Mouse (Mus musculus): ENCODE measurements around the gene Ntn5. TPM values are rescaled to one million over a fixed set of nuclear protein-coding genes. Genes with fewer than 3 reads are reported as not detected.

Ntn5 gene
- polyA plus RNA-seq, 1 experiment from 2014 or later: not detected

DNA sequence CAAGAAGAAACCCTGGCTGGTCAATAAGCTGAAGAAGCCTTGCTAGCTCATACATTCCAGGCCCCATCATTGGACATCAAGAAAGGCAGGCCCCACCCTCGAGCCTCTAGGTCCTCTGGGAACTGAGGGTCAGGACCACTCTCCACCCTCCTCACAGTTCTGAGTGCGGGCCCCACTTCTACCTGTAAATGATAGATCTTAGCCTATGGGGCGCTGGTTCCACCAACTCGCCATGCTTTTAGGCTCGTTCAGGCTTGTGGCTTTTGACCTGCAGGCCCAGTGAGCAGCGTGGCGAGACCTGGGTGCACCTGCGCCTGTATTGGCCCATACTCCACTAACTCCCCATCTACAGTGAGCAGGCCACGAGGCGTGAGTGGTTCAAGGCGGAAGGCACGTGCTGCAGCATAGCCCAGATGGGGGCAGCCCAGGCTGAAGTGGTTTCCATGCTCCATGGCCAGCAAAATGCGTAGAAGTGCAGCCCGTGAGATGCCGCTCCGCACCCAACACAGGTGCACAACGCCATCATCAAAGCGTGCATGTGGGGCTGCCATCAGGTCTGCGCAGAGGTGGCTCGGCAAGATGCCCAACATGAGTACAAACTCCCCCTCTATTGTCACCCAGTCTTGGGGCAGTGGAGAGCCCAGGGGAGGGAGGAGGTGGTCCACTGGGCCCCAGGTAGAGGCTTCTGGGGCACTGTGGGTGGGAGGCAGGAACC lies 26.8 kb downstream of the Ntn5 start:
- Histone ChIP-seq H3K27ac (peak overlapping the region; percentile 65; the same call in 1 of the 2 replicates), H3K4me2 (no peak overlapping the region), H3K36me3 (ENCODE audit: poor library complexity, severe bottlenecking) (peaks cover 40% of the 10 kb centered on the region), H3K4me3 (no peak overlapping the region), H3K27me3 (no peaks in the 10 kb centered on the region), H3K9me3 (replicated peaks) (no peaks in the 10 kb centered on the region), H3K9ac (no peak overlapping the region), H3K4me1 (peaks cover 63% of the 10 kb centered on the region)
- 94% methylated on average over 20 of the region's 20 CpGs for WGBS
- no peak for ATAC-seq

DNA sequence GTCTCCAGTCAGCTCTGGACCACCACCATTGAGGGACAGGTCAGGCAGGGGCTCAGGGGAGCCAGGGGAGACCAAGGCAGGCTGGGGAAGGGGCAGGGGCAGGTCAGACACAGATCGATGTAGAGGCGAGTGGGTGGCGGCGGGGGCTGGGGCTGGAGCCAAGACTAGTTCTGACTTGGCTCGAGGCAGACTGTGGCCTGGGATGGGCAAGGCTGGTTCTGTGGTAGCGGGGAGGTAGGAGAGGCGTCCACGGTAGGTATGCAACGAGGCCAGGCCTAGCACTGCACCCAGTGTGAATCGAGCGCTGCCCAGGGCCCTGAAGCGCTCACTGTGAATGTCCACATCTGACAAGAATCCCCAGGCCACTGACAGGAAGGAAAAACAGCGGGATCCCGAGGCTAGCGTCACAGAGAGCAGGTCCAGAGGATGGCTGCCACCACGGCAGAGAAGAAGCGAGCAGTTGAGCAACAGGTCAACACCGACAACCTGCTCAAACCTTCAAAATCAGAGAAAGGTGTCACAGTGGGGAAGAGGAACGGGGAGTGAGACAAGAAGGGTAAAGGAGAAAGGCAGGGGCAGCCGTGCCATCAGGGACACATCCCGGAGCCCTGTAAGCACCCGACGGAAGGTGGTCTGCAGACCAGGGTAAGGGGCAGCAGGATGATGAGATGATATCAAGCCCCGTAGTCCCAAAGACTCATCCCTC lies 27.6 kb downstream of the Ntn5 start:
- Histone ChIP-seq H3K9me3 (replicated peaks) (no peaks in the 10 kb centered on the region), H3K27me3 (no peaks in the 10 kb centered on the region), H3K4me2 (no peak overlapping the region), H3K4me3 (no peak overlapping the region), H3K4me1 (peaks cover 63% of the 10 kb centered on the region), H3K27ac (no peak overlapping the region), H3K36me3 (ENCODE audit: poor library complexity, severe bottlenecking) (peaks cover 40% of the 10 kb centered on the region), H3K9ac (no peak overlapping the region)
- WGBS: 93% methylated on average over 24 of the region's 24 CpGs
- no peak for ATAC-seq

DNA sequence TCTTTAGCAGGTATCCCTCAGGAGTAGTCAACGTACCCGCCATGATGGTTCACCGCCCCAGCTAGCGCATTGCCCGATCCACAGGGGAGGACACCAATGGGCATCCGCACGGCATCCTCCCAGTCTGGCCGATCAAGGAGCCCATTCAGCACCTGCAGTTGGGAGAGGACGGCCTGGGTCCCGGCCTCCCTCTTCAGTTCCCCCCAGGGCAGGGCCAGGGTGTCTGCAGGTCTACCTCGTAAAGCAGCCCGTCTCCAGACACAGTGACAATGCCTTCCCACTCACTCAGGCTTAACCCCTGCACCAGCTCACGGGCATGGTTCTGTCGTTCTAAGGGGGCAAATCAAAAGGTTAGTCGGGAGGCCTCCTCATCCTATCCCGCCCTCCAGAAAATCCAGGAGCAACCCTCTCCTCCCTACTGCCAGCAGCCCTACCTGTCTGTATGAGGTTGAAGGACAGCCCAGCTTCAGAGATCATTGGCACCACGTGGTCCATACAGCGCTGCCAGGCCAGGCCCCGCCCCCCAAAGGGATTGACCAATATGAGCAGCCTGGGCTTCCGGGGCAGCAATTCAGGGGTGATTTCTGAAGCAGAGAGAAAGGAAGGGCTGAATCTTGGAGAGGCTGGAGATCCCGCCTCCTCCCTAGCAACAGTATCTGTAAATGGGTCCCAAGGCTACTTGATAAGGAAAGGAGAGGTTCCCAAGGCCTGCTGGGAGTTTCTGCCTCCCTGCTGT lies 28.4 kb downstream of the Ntn5 start:
- WGBS: 88% methylated on average over 21 of the region's 21 CpGs
- H3K9ac ChIP-seq: no peak overlapping the region

DNA sequence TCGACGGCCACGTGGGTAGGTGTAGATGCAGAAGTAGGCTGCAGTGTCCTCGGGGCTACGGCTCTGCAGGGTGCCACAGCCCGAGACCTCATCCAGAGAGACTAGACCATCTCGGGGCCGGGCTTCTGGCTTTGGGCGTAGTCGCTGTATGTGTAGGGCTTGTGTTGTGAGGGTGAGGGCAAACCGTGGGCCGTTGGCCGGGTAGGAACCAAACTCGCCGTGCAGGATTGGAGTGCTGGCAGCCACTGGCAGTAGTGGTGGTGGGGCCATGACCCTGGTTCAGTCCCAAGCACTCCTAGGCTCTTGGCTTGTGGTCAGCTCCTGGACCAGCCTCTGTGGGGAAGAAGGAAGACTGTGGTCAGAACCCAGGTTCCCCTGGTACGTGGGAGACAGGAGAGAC lies 29.6 kb downstream of the Ntn5 start:
- H3K9ac ChIP-seq: peak overlapping the region; percentile 4; the same call in 1 of the 2 replicates
- ATAC-seq: no peak
- H3K9me3 ChIP-seq (replicated peaks): no peaks in the 10 kb centered on the region
- WGBS: 93% methylated on average over 16 of the region's 16 CpGs
- no peak overlapping the region for H3K27ac ChIP-seq
- H3K4me1 ChIP-seq: peaks cover 52% of the 10 kb centered on the region
- H3K36me3 ChIP-seq (ENCODE audit: poor library complexity, severe bottlenecking): peaks cover 40% of the 10 kb centered on the region
- no peaks in the 10 kb centered on the region for H3K27me3 ChIP-seq
- no peak overlapping the region for H3K4me2 ChIP-seq
- H3K4me3 ChIP-seq: no peak overlapping the region

More for the DNA sequence above, 28.4 kb downstream of the Ntn5 start:
- ATAC-seq: no peak
- Histone ChIP-seq H3K36me3 (ENCODE audit: poor library complexity, severe bottlenecking) (peaks cover 40% of the 10 kb centered on the region), H3K27me3 (no peaks in the 10 kb centered on the region), H3K27ac (no peak overlapping the region), H3K4me1 (peaks cover 63% of the 10 kb centered on the region), H3K4me3 (no peak overlapping the region), H3K4me2 (no peak overlapping the region), H3K9me3 (replicated peaks) (no peaks in the 10 kb centered on the region)

DNA sequence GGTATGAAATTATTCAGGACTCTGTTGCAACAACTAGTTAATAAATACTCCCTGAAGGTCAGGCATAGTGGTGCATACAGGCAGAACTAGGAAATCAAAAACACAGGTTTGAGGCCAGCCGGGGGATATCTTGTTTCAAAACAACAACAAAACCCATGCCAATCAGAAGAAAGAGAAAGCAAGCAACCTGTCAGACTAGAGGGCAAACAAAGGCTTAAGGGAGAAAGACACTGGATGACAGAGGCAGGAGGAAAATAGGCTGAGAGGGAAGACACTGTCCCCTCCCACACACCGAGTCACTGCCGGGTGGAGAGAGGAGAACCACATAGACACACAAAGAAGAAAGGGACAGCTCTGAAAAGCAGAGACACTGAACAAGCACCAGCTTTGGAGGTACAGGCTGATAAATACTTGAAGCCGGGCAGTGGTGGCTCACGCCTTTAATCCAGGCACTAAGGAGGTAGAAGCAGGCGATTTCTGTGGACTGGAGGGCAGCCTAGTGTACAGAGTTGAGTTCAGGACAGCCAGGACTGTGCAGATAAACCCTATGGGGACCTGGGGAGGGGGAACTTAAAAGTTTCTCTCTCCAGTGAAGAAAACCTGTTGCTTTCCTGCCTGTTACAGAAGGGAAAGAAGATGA lies 30.2 kb downstream of the Ntn5 start:
- Histone ChIP-seq H3K9ac (no peak overlapping the region), H3K27ac (no peak overlapping the region), H3K4me2 (peak overlapping the region; percentile 96), H3K27me3 (no peaks in the 10 kb centered on the region), H3K4me3 (peak overlapping the region; percentile 69), H3K4me1 (peaks cover 52% of the 10 kb centered on the region), H3K9me3 (replicated peaks) (no peaks in the 10 kb centered on the region), H3K36me3 (ENCODE audit: poor library complexity, severe bottlenecking) (peaks cover 40% of the 10 kb centered on the region)
- ATAC-seq: no peak
- 82% methylated on average over 6 of the region's 6 CpGs for WGBS

DNA sequence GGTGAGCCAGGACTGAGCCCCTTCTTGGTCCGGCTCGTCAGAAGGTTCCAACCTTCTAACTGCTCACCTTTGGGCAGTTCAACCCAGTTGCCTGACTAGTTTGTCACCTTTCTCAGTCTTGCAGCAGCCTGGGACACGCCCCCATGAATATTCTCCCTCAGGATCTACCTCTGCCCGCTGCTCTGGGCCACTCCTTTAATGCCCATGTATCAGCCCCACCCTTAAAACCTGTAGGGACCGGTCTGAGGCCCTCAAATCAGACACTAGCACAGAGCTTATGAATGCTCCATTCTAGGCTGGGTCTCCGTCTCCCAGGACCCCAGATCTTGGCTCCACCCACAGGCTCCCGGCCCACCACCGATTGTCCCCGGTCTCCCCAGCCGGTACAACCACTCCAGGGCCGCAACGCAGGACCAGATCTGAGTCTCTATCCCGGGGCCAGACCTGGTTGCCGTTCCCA lies 30.8 kb downstream of the Ntn5 start:
- no peaks in the 10 kb centered on the region for H3K27me3 ChIP-seq
- peak; percentile 44 for ATAC-seq
- H3K27ac ChIP-seq: peak overlapping the region; percentile 51
- peak overlapping the region; percentile 79 for H3K9ac ChIP-seq
- WGBS: 10% methylated on average over 14 of the region's 14 CpGs
- H3K36me3 ChIP-seq (ENCODE audit: poor library complexity, severe bottlenecking): peaks cover 46% of the 10 kb centered on the region
- H3K4me3 ChIP-seq: peak overlapping the region; percentile 69
- H3K4me2 ChIP-seq: peak overlapping the region; percentile 96
- no peaks in the 10 kb centered on the region for H3K9me3 ChIP-seq (replicated peaks)
- H3K4me1 ChIP-seq: peaks cover 52% of the 10 kb centered on the region

DNA sequence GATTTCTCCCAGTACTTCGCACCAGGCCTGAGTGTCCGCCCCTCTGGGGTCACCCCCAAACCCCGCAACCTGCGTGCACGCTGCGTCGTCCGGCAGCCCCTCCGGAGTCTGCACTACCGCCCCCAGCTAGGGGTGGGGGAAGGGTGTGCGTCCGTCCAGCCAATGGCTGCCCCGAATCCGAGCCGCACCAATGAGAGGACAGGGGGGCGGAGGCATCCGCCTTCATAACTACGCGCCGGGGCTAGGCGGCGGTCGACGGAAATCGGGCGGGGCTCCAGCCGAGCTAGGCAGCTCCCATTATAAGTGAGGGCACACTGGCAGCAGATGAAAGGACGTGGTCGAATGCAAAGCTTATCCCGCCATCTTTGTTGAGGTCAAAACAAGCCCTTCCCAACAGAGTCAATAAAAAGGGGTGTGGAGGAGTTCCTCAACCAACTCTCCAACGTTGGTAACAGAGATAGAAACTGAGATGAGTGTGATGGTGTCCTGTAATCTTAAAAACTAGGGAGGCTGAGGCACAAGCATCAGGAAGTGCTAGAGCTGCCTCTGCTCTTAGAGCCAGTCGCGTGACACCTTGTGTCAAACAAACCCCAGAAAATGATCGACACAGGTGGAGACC lies 31.4 kb downstream of the Ntn5 start, which contains the start of gene Rpl18:
TSS of gene Rpl18 (plus strand) at position 368 of the 619 bp plus-strand sequence.
- H3K4me2 ChIP-seq: peak within 1 kb of the TSS; percentile 96
- peak within 1 kb of the TSS; percentile 69 for H3K4me3 ChIP-seq
- 8% methylated on average over 34 of the region's 34 CpGs for WGBS
- ATAC-seq: peak; percentile 93
- no peaks in the 10 kb centered on the region for H3K27me3 ChIP-seq
- peaks cover 46% of the 10 kb centered on the region for H3K36me3 ChIP-seq (ENCODE audit: poor library complexity, severe bottlenecking)
- peak within 1 kb of the TSS; percentile 65 for H3K27ac ChIP-seq
- H3K9ac ChIP-seq: peak within 1 kb of the TSS; percentile 79
- H3K9me3 ChIP-seq (replicated peaks): no peaks in the 10 kb centered on the region
- H3K4me1 ChIP-seq: peaks cover 49% of the 10 kb centered on the region

DNA sequence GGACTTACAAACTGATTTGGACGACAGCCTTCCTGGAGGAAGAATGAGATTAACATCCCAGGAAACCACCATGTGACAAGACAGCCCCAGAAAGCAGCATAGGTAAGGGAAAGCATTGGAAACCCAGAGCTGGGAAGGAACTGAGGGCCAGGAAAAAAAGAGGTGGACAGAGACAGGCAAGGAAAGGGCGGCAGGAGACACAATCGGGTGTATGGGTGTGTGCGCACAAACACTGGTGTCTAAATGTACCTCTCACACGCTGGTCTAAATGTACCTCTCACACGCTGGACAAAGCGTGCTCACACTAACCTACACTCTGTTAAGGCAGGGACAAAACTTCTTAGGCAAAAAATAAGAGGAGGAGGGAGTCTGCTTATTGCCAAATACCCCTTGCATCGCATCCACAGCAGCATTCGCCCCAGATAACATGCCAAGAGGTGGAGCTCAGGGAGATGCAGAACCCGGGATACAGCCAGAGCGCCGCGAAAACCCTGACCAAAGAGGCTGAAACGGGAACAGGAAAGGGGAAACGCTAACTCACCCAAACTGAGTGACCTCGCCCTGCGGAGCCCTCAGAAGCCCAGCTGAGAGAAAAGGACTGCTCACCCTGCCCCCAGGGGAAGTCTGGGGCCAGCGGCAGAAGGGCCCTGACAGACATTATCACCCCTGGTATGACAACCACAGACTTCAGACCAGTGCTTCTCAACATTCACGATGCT lies 32.1 kb downstream of the Ntn5 start:
- Histone ChIP-seq H3K36me3 (ENCODE audit: poor library complexity, severe bottlenecking) (peaks cover 46% of the 10 kb centered on the region), H3K4me3 (peak overlapping the region; percentile 69), H3K9me3 (replicated peaks) (no peaks in the 10 kb centered on the region), H3K27me3 (no peaks in the 10 kb centered on the region), H3K27ac (peak overlapping the region; percentile 65), H3K4me2 (peak overlapping the region; percentile 96), H3K9ac (peak overlapping the region; percentile 79; the same call in 1 of the 2 replicates), H3K4me1 (peaks cover 46% of the 10 kb centered on the region)
- ATAC-seq: no peak
- WGBS: 87% methylated on average over 19 of the region's 19 CpGs

DNA sequence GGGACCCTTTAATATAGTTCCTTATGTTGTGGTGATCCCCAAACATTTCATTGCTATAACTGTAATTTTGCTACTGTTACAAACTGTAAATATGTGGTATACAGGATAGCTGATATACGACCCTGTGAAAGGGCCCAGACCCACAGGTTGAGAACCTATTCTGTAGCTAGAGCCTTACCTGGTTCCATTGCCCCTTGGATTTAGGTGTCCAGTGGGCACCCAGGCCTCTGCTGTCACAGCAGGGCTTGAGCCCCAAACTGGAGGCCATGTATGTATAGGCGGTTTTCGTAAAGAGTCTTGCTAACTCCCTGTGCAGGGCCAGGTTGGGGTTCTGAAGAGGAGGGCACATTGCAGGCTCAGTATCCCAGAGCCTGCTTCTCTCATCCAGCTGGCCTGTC lies 32.6 kb downstream of the Ntn5 start:
- WGBS: 92% methylated on average over 3 of the region's 3 CpGs
- H3K4me1 ChIP-seq: peaks cover 49% of the 10 kb centered on the region
- no peak overlapping the region for H3K9ac ChIP-seq
- no peak overlapping the region for H3K27ac ChIP-seq
- H3K9me3 ChIP-seq (replicated peaks): no peaks in the 10 kb centered on the region
- H3K36me3 ChIP-seq (ENCODE audit: poor library complexity, severe bottlenecking): peaks cover 46% of the 10 kb centered on the region
- ATAC-seq: no peak
- H3K4me2 ChIP-seq: peak overlapping the region; percentile 96
- no peaks in the 10 kb centered on the region for H3K27me3 ChIP-seq
- peak overlapping the region; percentile 93; the same call in 1 of the 2 replicates for H3K4me3 ChIP-seq

DNA sequence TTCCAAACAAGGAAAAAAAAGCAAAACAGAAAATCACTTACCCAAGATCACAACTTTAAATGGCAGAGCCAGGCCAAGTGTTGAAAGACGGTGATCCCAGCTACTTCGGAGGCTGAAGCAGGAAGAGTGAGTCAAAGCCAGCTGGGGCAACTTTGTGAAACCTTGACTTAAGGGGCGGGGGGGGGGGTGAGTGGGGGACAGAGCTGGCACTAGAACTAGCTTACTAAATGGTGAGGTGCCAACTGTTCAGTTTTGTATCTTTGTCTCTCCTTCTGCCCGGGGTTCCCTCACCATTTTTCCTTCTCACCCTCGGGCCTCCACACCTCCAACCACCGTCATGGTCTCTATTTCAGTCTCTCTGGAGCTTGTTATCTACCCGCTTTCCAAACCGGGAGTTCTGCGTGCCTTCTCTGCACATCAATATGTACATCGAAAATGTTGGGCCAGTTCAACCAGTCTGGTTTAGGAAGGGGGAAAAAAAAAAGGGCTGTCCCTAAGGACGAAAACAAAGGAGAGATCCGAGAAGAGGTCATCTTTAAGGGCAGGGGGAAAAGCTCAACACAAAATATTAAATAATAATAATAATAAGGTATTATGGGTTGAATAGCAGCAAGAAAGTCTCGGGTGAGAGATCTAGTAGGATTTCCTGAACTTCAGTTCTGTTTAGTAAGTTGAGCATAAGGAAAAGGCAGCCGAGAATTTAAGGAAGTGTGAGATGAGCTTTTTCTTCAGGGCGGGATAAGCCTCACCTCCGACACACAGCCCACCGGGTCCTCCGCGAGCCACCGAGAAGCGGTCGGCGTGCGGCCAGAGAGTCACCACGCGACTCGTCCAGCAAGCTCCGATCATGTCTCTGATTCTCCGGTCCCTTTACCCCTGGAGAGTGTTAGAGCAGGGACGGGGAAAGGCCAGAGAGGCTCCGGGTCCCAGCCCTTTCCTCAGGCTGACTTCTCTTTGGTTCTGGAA lies 33.4 kb downstream of the Ntn5 start:
- Histone ChIP-seq H3K9me3 (replicated peaks) (no peaks in the 10 kb centered on the region), H3K27ac (peak overlapping the region; percentile 90), H3K4me2 (peak overlapping the region; percentile 96), H3K27me3 (no peaks in the 10 kb centered on the region), H3K4me3 (peak overlapping the region; percentile 93), H3K36me3 (ENCODE audit: poor library complexity, severe bottlenecking) (peaks cover 46% of the 10 kb centered on the region), H3K4me1 (peaks cover 49% of the 10 kb centered on the region), H3K9ac (peak overlapping the region; percentile 85)
- WGBS: 12% methylated on average over 31 of the region's 31 CpGs
- ATAC-seq: peak; percentile 11
